Mouse (Mus musculus): Measurements from ENCODE around the gene Shank2.

- TF ChIP-seq EP300 (IDR thresholded peaks at IDR 0.05; ENCODE audit: low read depth) = no peak
- no peak for TF ChIP-seq CTCF (IDR thresholded peaks at IDR 0.05; ENCODE audit: low read depth)
Measured at GRCm38 (mm10) chr7:144402492-144402891, 400.8 kb downstream of the Shank2 start.
